Mouse (Mus musculus) lung, adult 2 months (tissue): ENCODE results near the gene Tarbp1. TPM values are rescaled to one million over a fixed set of nuclear protein-coding genes. Genes with fewer than 3 reads are reported as not detected.
"Not testable (repeated sequence)": the region's sequence is repeated elsewhere in the genome, so short reads cannot be mapped to it uniquely, and the experiment has no call there.

ENCODE experiments used
- DNase-seq: peaks from one replicate; pipeline ENCODE4 v3.0.0; 2022
- H3K4me1 ChIP-seq: fragments of 200-500 bp; 2 replicates; pipeline ENCODE4 v1.6.1; 2011; ENCODE audit warnings: low read length; ENCODE audit not compliant: control insufficient read depth, insufficient read depth
- H3K4me3 ChIP-seq: fragments of 200-500 bp; replicated peaks from 2 replicates; pipeline ENCODE3; 2011; ENCODE audit warnings: low read depth, mild to moderate bottlenecking, control low read depth, low read length; ENCODE audit errors: extremely low read depth
- CTCF ChIP-seq: fragments of 200-500 bp; IDR thresholded peaks from 2 replicates; pipeline ENCODE4 v1.5.1; 2011; ENCODE audit warnings: mild to moderate bottlenecking, low read length, control low read depth; ENCODE audit not compliant: insufficient read depth
- POLR2A ChIP-seq: fragments of 200-500 bp; IDR thresholded peaks from 2 replicates; pipeline ENCODE4 v1.6.1; 2011; ENCODE audit warnings: low read depth, mild to moderate bottlenecking, control low read depth, low read length, borderline replicate concordance; ENCODE audit errors: extremely low read depth
- WGBS: fragments of 180-500 bp; shearing (Covaris S2); methylation state at CpG from one replicate; pipeline ENCODE4 v1.1.7; 2018; 5-methylcytosine and 5-hydroxymethylcytosine counted together
- polyA plus RNA-seq: library from polyadenylated mRNA; depleted of rRNA; stranded (reverse); fragments of >200 nt; gene quantifications from 2 replicates; pipeline ENCODE4 v1.2.3, GENCODE M21; 2012

Gene Tarbp1
- polyA plus RNA-seq, 1 experiment: 4.4 TPM

GRCm38 (mm10) chr8:126422174-126422919 lies 52.5 kb downstream of the Tarbp1 start, which contains the start of gene Coa6:
TSS of gene Coa6 (plus strand) at chr8:126422515.
- Histone ChIP-seq H3K4me3 (peak within 1 kb of the TSS; percentile 99), H3K4me1 (peaks cover 5% of the 10 kb centered on the region)
- peak; percentile 79; the same call in 1 of the 2 replicates for TF ChIP-seq POLR2A
- no peak for TF ChIP-seq CTCF
- peak; percentile 99 for DNase-seq
- under 1% methylated on average over 61 of the region's 61 CpGs for WGBS

DNA sequence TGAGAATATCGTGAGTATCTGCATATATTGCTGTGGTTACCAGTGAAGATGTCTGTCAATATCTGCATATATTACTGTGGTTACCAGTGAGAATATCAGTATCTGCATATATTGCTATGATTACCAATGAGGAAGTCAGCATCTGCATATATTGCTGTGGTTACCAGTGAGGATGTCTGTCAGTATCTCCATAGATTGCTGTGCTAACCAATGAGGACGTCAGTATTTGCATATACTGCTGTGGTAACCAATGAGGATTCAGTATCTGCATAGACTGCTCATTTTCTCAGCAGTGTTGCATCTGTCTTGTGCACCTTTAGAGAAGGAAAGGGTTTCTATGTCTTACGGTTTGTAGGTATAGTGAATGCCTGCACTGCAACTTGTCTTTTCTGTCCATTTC lies 54.0 kb downstream of the Tarbp1 start:
- TF ChIP-seq CTCF (no peak), POLR2A (no peak)
- no peak for DNase-seq
- H3K4me1 ChIP-seq: peaks cover 5% of the 10 kb centered on the region
- H3K4me3 ChIP-seq: no peak overlapping the region
- WGBS: 85% methylated on average over 3 of the region's 3 CpGs

GRCm38 (mm10) chr8:126405030-126405429 lies 69.8 kb downstream of the Tarbp1 start:
- H3K4me1 ChIP-seq: no peaks in the 10 kb centered on the region
- no peak overlapping the region for H3K4me3 ChIP-seq
- no peak for TF ChIP-seq POLR2A
- WGBS: 68% methylated on average over 4 of the region's 4 CpGs
- DNase-seq: no peak

DNA sequence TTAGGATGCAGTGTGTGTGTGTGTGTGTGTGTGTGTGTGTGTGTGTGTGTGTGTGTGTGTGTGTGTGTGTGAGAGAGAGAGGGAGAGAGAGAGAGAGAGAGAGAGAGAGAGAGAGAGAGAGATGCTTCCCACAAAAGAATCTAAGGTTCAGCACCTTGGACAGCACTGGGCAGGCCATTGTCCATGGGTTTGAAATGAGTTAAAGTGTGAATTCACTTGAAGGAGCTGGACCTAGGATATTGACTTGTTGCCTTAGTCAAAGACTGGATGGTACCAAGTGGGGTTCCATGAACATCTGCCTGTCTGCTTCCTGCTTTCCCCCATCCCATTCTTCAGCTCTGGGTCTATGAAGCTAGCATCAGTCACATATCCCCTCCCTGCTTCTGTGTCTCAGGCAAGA lies 70.3 kb downstream of the Tarbp1 start:
- H3K4me3 ChIP-seq, H3K4me1 ChIP-seq, DNase-seq: not testable (repeated sequence)

DNA sequence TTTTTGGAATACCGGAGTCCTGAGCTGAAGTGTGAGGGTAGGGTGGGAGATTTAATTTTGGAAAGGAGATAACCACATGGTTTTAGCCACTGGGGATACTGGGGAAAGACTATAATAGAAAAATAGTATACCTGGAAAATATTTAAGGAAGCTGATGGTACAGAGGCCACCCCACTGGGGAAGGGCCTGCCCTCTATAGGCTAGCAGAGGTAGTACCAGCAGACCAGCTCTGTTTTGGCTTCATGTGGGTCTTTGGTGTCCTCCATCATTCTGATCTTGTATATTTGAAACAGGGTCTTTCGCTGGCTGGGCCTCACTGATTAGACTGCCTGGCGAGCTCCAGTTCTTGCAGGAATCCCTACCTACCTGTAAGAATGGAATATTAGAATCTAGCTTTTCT lies 76.5 kb downstream of the Tarbp1 start:
- WGBS: 67% methylated on average over 3 of the region's 3 CpGs
- H3K4me1 ChIP-seq: no peaks in the 10 kb centered on the region
- no peak overlapping the region for H3K4me3 ChIP-seq
- peak; percentile 65 for TF ChIP-seq CTCF
- TF ChIP-seq POLR2A: no peak
- DNase-seq: no peak

DNA sequence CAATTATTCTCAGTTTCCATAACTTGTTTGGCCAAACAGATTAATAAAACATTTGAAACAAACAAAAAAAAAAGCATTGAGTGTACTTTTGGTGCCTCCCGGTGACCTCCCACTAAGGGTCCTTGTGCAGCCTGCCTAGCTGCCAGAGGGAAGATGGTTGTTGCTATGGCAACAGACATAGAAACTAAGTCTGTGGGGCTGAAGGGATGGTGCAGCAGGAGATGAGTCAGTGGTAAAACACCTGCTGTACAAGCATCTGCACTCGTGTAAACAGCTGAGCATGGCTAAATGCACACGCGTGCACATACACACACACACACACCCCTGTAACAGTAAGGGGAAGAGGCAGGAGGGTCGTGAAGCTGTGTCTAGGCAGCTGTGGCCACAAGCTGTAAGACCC lies 78.9 kb downstream of the Tarbp1 start:
- DNase-seq: no peak
- H3K4me3 ChIP-seq: no peak overlapping the region
- TF ChIP-seq POLR2A: no peak
- TF ChIP-seq CTCF: no peak
- 68% methylated on average over 5 of the region's 5 CpGs for WGBS
- H3K4me1 ChIP-seq: no peaks in the 10 kb centered on the region

- Histone ChIP-seq H3K4me3 (no peak overlapping the region), H3K4me1 (no peaks in the 10 kb centered on the region)
- 72% methylated on average over 9 of the region's 9 CpGs for WGBS
- DNase-seq: no peak
- TF ChIP-seq CTCF (no peak), POLR2A (no peak)
These were observed 79.5 kb downstream of the Tarbp1 start for GRCm38 (mm10) chr8:126395386-126395785.

- H3K4me3 ChIP-seq: no peak overlapping the region
- 27% methylated on average over 2 of the region's 2 CpGs for WGBS
- TF ChIP-seq CTCF (no peak), POLR2A (no peak)
- H3K4me1 ChIP-seq: no peaks in the 10 kb centered on the region
- peak; percentile 17 for DNase-seq
These were observed 83.3 kb downstream of the Tarbp1 start for GRCm38 (mm10) chr8:126391541-126391940.

DNA sequence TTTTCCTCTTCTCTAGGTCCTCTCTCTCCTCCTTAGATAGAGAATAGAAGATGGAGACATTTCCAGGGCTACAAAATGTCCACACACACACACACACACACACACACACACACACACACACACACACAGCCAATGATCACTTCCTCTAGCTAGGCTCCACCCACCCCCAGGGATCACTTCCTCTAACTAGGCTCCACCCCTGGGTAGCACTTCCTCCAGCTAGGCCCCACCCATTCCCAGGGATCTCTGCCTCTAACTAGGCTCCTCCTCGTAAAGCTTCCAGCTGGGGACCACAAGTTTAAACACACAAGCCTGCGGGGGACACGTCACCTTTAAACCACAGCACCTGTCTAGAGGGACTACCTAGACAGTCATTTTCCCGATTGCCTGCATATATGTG lies 87.3 kb downstream of the Tarbp1 start:
- no peak for DNase-seq
- WGBS: 77% methylated on average over 4 of the region's 4 CpGs
- Histone ChIP-seq H3K4me1 (no peaks in the 10 kb centered on the region), H3K4me3 (no peak overlapping the region)
- no peak for TF ChIP-seq CTCF
- TF ChIP-seq POLR2A: no peak

DNA sequence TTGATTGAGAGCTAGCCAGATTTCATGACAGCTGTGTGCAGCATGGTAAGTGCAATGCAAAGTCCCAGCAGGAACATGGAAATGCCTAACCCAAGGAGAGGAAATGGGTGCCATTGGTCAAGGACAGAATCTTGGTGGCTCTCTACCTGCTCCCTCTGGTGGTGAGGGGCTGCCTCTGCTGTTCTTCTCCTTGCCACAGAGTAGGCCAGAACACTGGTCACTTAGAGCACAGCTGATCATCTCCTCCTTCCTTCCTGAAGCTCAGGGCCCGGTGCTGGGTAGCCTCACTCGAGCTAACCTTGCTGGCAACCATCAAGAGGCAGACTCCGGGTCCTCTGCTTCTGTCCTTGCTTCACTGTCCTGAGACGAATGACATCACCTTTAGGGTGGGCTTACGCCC lies 92.1 kb downstream of the Tarbp1 start:
- peak; percentile 9 for DNase-seq
- Histone ChIP-seq H3K4me1 (no peaks in the 10 kb centered on the region), H3K4me3 (no peak overlapping the region)
- TF ChIP-seq CTCF (peak; percentile 63), POLR2A (no peak)
- WGBS: 60% methylated on average over 5 of the region's 5 CpGs

DNA sequence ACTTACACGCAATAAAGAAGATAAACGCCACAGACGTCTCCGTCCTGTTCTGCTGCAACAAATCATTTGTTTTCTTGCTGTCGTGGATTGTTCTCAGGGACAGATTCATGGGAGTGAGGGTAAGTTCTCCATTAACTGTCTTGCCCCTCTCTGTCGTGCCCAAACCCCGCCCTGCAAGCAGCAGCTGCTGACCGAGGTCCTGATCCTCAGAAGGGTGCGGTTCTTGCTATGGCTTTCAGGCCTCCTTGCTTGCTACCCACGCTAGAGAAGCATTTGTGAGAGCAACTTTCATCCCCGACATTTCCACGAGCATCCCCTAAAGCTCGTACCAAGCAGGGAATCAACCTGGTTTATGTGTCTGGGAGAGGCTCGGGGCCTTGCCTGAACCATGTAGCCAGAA lies 92.6 kb downstream of the Tarbp1 start:
- DNase-seq: no peak
- 36% methylated on average over 14 of the region's 14 CpGs for WGBS
- Histone ChIP-seq H3K4me1 (no peaks in the 10 kb centered on the region), H3K4me3 (no peak overlapping the region)
- no peak for TF ChIP-seq POLR2A
- TF ChIP-seq CTCF: no peak
